Mouse (Mus musculus) heart, postnatal 0 days (tissue): ENCODE measurements around the gene Lgals8.

Experiments used
- CTCF ChIP-seq: IDR thresholded peaks from 2 replicates; pipeline ENCODE4 v1.5.1; 2016; ENCODE audit warnings: antibody characterized with exemption, control low read depth, low read depth
- EP300 ChIP-seq: IDR thresholded peaks from 2 replicates; pipeline ENCODE4 v1.6.1; 2016; ENCODE audit warnings: antibody characterized with exemption, low read depth

DNA sequence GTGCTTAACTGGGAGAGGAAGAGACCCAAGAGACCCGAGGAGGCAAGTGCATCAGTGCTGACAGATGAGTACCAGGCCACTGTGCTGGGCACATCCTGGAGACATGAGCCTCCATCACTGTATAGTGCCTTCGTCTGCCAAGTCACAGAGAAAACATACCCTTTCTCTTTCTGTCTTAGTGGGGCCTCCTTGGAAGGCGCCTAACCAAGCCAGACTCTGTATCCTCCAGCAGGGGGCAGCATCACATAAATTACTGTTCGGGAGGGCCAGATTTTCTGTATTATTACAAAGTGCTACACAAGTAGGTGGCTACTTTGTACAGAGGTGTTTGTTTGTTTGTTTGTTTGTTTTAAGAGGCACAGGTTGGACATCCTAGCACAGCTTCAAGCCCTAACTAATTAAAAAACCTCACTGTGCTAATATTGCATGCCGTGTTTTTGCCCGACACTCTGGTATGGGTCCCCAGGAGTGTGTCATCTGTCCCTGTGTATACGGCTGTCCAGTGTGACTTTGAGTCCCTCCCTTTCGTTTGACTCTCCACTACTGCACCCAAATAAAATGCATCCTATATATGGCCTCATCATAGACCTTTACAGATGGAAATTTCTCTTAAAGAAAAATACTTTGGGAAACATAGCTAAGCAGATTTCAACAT is 9.1 kb upstream of the Lgals8 start:
- TF ChIP-seq CTCF (peak; percentile 89), EP300 (no peak)
